Mouse (Mus musculus): ENCODE results near the gene Arfgef3. TPM values are rescaled to one million over a fixed set of nuclear protein-coding genes. Genes with fewer than 3 reads are reported as not detected.

Gene Arfgef3
- polyA plus RNA-seq, 1 experiment from 2014 or later = 1.8 TPM

DNA sequence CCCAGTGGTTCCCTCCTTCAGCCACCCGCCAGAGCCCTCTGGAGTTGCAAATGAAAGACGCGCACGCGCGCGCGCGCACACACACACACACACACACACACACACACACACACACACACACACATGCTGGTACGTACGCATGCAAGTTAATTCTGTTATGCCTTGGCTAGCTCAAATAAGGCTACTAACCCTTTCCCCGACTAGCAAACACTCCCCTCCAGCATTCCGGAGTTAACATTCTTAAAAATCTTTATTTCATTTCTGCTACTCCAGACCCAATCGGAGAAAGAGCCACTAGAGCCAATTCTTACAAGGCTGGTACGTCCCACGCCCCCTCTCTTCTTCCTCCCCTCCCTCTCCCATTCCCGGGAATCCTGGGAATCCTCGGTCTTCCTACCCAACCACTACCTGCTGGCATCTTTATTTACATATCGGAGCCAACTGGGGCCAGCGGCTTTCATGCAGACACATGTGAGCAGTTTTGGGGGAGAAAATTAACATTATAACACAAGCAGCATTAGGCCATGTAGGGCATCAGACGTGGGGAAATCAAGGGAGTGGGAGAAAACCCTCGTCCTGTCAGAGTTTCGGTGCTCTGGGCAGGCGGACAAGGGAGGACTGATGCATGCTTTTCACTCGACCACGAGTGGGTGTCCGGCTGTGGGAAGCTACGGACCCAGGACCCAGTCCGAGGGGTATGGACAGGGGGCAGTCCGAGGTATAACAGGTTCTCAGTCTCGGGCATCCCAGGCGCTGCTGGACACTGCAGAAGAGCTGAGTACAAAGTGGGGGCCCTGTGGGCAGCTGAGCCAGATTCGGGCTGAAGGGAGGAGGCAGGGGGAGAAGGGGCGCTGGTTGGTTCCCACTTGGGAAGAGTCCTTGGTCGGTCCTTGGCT is 194.2 kb downstream of the Arfgef3 start:
- H3K27ac ChIP-seq = no peak overlapping the region
- peaks cover 3% of the 10 kb centered on the region for H3K27me3 ChIP-seq
- peak; percentile 75 for ATAC-seq
- peak overlapping the region; percentile 41 for H3K4me3 ChIP-seq
- WGBS = 2% methylated on average over 35 of the region's 35 CpGs
- H3K9me3 ChIP-seq (replicated peaks) = no peaks in the 10 kb centered on the region
- peak overlapping the region; percentile 52 for H3K9ac ChIP-seq
- peak overlapping the region; percentile 75 for H3K4me2 ChIP-seq
- peaks cover 17% of the 10 kb centered on the region; the same call in 1 of the 2 replicates for H3K4me1 ChIP-seq
- no peaks in the 10 kb centered on the region for H3K36me3 ChIP-seq (ENCODE audit: poor library complexity, severe bottlenecking)

GRCm38 (mm10) chr10:18547381-18547780 is 196.4 kb downstream of the Arfgef3 start:
- no peak overlapping the region for H3K27ac ChIP-seq
- WGBS = 82% methylated on average over 4 of the region's 4 CpGs
- ATAC-seq = no peak
- no peaks in the 10 kb centered on the region for H3K36me3 ChIP-seq (ENCODE audit: poor library complexity, severe bottlenecking)
- no peak overlapping the region for H3K9ac ChIP-seq
- H3K4me1 ChIP-seq = peaks cover 17% of the 10 kb centered on the region; the same call in 1 of the 2 replicates
- H3K4me3 ChIP-seq = no peak overlapping the region
- no peak overlapping the region for H3K4me2 ChIP-seq
- peaks cover 3% of the 10 kb centered on the region for H3K27me3 ChIP-seq
- H3K9me3 ChIP-seq (replicated peaks) = no peaks in the 10 kb centered on the region

DNA sequence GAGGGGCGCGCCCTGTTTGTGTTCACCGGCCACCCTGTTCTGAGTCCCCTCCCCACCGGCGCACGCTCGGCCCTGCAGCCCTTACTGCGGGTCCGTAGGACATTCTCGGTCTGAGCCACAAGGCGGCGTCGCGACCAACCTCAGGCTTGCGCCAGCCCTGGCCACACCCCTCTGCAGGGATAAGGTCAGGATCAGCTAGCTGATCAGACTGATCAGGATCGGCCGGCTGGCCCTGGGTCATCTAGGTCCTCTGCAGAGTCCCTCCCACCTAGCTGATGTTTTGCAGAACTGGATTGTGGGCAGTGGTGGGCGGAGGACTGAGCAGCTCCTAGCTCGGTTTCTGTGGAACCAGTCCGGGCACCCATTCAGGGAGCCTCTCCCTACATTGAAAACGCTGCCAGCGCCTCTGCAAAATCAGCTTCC is 197.9 kb downstream of the Arfgef3 start, which contains the start of gene Hebp2:
Gene Hebp2 (minus strand): TSS at position 264 of the 423 bp plus-strand sequence.
- Histone ChIP-seq H3K4me2 (peak within 1 kb of the TSS; percentile 91), H3K9ac (peak within 1 kb of the TSS; percentile 78), H3K9me3 (replicated peaks) (no peaks in the 10 kb centered on the region), H3K36me3 (ENCODE audit: poor library complexity, severe bottlenecking) (no peaks in the 10 kb centered on the region), H3K4me3 (peak within 1 kb of the TSS; percentile 57), H3K27ac (no peak within 1 kb of the TSS), H3K4me1 (peaks cover 17% of the 10 kb centered on the region; the same call in 1 of the 2 replicates), H3K27me3 (peaks cover 3% of the 10 kb centered on the region)
- peak; percentile 85 for ATAC-seq
- under 1% methylated on average over 22 of the region's 22 CpGs for WGBS

DNA sequence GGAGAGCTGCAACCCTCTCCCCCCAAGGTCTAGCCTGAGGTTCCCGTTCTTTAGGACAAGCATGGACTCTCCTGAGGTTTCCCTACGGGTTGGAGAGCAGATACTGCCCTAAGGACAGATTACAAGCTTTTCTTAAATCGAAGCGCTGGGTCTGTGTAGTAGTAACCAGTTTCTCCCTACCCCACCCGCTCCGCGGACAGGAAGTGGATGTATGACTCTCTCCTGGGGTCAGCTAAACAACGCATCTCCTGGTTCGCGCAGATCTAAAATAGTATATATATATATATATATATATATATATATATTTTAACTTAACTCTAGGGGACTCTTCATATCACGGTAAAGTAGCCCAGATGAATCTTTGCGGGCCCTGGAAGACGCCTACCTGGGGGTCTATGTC is 198.4 kb downstream of the Arfgef3 start:
- Histone ChIP-seq H3K4me2 (peak overlapping the region; percentile 91), H3K27me3 (peaks cover 3% of the 10 kb centered on the region), H3K4me3 (peak overlapping the region; percentile 57), H3K36me3 (ENCODE audit: poor library complexity, severe bottlenecking) (no peaks in the 10 kb centered on the region), H3K9me3 (replicated peaks) (no peaks in the 10 kb centered on the region), H3K9ac (peak overlapping the region; percentile 78), H3K27ac (no peak overlapping the region), H3K4me1 (peaks cover 17% of the 10 kb centered on the region; the same call in 1 of the 2 replicates)
- WGBS = 9% methylated on average over 13 of the region's 13 CpGs
- ATAC-seq = 0 out of 2 replicates have a peak, but pooled peaks have one; percentile 9

DNA sequence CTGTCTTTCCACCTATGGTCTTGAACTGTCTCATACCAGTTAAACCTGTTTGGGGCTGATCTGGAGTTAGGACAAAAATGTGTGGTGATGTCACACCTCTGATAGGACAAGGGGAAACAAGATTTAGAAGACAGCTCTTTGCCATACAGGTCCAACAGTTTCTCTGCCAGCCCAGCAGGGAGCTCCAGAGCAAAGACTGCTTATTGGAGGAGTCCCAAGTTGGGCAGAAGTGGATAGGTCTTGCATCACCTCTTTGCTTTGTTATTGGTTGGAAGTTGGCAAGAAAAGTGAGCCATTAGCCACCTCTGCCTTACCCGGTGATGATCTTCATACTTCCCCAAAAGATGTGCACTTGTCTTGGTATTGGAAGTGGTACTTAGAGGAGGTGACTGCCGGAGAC is 206.9 kb downstream of the Arfgef3 start:
- Histone ChIP-seq H3K27me3 (no peaks in the 10 kb centered on the region), H3K9me3 (replicated peaks) (no peaks in the 10 kb centered on the region)
- ATAC-seq = no peak

GRCm38 (mm10) chr10:18532293-18532692 is 211.5 kb downstream of the Arfgef3 start:
- H3K36me3 ChIP-seq (ENCODE audit: poor library complexity, severe bottlenecking) = peaks cover 32% of the 10 kb centered on the region
- no peaks in the 10 kb centered on the region for H3K9me3 ChIP-seq (replicated peaks)
- H3K27me3 ChIP-seq = no peaks in the 10 kb centered on the region
- 72% methylated on average over 8 of the region's 8 CpGs for WGBS
- no peak overlapping the region for H3K4me2 ChIP-seq
- no peak overlapping the region for H3K9ac ChIP-seq
- ATAC-seq = no peak
- peaks cover 19% of the 10 kb centered on the region for H3K4me1 ChIP-seq
- H3K4me3 ChIP-seq = no peak overlapping the region
- H3K27ac ChIP-seq = no peak overlapping the region

More for the DNA sequence above, 206.9 kb downstream of the Arfgef3 start:
- no peaks in the 10 kb centered on the region for H3K4me1 ChIP-seq
- no peak overlapping the region for H3K27ac ChIP-seq
- H3K4me2 ChIP-seq = no peak overlapping the region
- WGBS = 96% methylated on average over 2 of the region's 2 CpGs
- peaks cover 23% of the 10 kb centered on the region for H3K36me3 ChIP-seq (ENCODE audit: poor library complexity, severe bottlenecking)
- no peak overlapping the region for H3K4me3 ChIP-seq
- no peak overlapping the region for H3K9ac ChIP-seq

Other genes with a start within 250 kb of the Arfgef3 start
- 5.3 and 5.7 TPM in 2 replicates for gene Hebp2, start 197.9 kb downstream of the Arfgef3 start, polyA plus RNA-seq (2015; fragmentation: Nextera tagmentation; extraction: Ambion mirVana)
- 0.15 TPM in 1 of 2 replicates, not detected in the other for gene Gm4922, start 42.8 kb upstream of the Arfgef3 start, polyA plus RNA-seq (2015; fragmentation: Nextera tagmentation; extraction: Ambion mirVana)
- gene Perp, start 101.1 kb upstream of the Arfgef3 start, polyA plus RNA-seq (2015; fragmentation: Nextera tagmentation; extraction: Ambion mirVana) = 1.9 and 2.8 TPM in 2 replicates